Mouse (Mus musculus) lung, postnatal 0 days (tissue): ENCODE results near the gene Oaz2.

ENCODE experiments used
- CTCF ChIP-seq: IDR thresholded peaks from 2 replicates; pipeline ENCODE4 v1.5.1; 2016; ENCODE audit warnings: antibody characterized with exemption, mild to moderate bottlenecking
- EP300 ChIP-seq: IDR thresholded peaks from 2 replicates; pipeline ENCODE4 v1.6.1; 2016; ENCODE audit warnings: antibody characterized with exemption, mild to moderate bottlenecking, control low read depth

- no peak for TF ChIP-seq CTCF
- no peak for TF ChIP-seq EP300
These were observed 38.6 kb upstream of the Oaz2 start, which contains the start of gene Rbpms2 for GRCm38 (mm10) chr9:65629025-65629766.
